Mouse (Mus musculus) hindlimb bud, embryonic 11.5 days (tissue): ENCODE measurements around the gene Pold2.

Experiments
- DNase-seq: peaks from one replicate; pipeline ENCODE4 v3.0.0-alpha.2; 2012; ENCODE audit warnings: low read depth, low spot score; ENCODE audit errors: extremely low spot score

Pold2 gene

DNA sequence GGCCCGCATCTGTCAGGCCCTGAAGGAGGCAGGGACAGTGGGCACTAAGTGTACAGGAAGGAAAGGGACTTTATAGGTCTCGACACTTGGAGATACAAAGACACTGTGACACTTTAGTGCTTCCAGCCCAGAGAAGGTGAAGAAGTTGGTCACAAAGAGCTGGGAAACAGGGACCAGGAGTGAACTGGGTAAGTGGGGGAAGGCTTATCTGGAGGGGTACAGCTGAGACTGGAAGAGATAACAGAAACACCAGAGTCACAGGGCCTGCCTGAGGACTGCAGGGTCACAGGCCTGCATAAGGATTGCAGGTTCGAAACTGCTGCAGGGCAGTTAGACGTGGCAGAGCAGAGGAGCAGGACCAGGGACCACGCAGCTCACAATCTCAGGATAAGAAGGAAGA is 50.2 kb downstream of the Pold2 start:
- DNase-seq: no peak

DNA sequence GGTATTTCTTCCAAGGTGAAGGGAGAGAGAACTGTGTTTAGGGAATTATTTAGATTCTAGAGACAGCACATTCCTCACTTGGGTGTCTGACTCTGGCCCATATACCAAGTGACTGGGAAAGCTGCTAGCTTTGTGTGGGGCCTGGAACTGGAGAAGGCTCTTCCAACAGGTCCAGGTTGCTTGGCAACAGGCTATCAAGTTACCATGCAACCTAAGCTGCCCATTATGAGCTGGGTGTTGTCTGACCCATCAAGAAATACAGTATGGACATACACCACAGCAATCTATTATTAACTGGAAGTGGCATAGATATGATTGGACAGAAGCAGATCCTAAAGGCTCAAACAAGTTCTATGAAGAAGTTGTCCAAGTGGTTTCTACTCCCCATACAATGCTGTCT is 52.7 kb downstream of the Pold2 start:
- no peak for DNase-seq
